Mouse (Mus musculus) lung, postnatal 14 days (tissue): Measurements from ENCODE around the gene Zfand3.

ENCODE experiments used
- DNase-seq: peaks from one replicate; pipeline ENCODE4 v3.0.0; 2021

The Zfand3 gene

GRCm38 (mm10) chr17:30053463-30053862, 48.9 kb downstream of the Zfand3 start:
- no peak for DNase-seq

DNA sequence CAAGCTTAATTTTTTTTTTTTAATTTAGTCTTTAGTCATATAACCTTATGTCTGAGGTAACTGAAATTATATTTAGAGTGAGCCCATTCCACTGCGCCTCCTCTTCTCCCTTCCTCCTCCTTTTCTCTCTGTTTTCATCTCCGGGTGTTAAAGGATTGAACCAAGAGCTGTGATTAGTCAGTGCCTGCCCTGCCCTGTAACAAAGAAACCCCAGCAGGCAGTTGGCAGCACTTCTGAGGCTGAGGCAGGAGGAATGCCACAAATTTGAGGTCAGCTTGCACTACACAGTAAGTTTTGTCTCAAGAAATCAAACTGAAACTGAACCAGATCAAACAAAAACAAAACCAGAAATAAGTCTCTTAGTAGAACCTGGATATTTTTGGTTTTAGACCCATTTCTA, 49.3 kb downstream of the Zfand3 start:
- DNase-seq = no peak

GRCm38 (mm10) chr17:30056226-30056625, 51.7 kb downstream of the Zfand3 start:
- no peak for DNase-seq

- DNase-seq = no peak
Measured at GRCm38 (mm10) chr17:30058594-30058993, 54.1 kb downstream of the Zfand3 start.

DNA sequence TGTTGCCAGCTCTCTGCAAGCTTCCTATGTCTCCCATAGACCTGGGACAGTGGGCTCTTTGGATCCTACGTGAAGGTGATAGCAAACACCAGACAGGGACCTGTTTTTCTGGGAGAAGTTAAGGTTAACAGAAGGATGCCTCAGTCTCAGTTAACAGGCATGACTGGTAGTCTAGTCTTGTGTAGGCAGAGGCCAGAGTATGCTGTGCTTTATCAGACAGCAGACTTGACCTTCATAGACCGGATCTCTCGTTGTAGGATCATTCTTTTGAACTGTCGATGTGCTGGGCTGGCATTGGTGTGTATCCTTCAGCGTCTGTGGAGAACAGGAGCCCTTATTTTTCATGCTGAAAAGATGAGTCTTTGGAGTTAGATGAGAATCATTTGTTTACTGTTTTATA, 54.5 kb downstream of the Zfand3 start:
- DNase-seq = no peak

GRCm38 (mm10) chr17:30061100-30061837, 56.7 kb downstream of the Zfand3 start:
- DNase-seq = no peak

GRCm38 (mm10) chr17:30063849-30064248, 59.3 kb downstream of the Zfand3 start:
- no peak for DNase-seq

DNA sequence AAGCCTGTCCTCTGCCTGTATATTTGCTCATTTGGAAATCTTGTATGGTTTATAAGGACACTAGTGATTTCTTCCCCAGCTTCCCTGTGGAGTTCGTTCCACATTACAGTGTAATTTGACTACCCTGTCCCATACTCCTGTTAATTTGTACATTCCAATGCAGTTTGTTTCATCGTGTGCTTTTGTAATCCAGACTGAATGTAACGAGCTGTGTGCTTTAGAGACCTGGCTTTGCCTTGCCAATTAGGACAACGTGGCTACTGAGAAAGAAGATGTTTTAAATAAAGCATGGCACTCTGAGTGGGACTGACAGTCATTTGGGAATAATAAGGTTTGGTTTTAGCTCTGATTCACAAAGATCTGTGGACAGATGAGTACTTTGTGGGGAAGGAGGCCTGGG, 60.2 kb downstream of the Zfand3 start:
- DNase-seq = no peak

DNA sequence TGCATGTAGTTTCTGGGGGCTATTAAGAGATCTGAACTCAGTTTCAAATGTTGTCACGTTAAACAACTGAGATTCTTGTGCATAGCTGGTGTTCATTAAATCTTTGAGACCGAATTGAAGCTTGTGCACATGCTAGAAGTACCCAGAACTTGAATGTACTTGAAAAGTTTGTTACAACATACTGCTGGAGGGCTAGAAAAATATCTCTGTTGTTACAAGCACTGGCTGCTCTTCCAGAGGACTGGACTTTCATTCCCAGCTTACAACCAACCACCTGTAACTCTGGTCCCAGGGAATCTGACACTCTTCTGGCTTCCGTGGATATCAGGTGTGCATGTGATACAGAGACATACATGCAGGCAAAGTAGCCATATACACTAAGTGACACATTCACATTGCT, 65.2 kb downstream of the Zfand3 start:
- no peak for DNase-seq

DNA sequence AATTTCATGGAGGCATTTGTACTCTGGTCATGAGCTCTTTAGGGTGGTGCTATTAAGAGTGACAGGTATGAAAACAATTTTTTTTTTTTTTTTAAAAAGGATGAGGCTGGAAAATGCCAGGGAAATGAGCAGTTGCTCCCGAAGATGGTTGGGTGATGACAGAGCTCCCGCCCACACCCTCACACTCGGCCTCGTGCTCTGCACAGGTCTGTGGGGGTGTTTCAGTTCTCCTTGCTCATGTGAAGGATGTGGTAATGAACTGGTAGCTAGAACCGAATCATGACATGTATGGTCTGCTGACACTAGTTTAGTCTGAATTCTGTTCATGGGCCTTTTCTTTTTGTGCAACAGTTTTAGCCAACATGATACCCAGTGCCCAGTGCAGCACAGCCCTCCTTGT, 66.1 kb downstream of the Zfand3 start:
- DNase-seq = no peak

- no peak for DNase-seq
Measured at GRCm38 (mm10) chr17:30072613-30073012, 68.1 kb downstream of the Zfand3 start.

DNA sequence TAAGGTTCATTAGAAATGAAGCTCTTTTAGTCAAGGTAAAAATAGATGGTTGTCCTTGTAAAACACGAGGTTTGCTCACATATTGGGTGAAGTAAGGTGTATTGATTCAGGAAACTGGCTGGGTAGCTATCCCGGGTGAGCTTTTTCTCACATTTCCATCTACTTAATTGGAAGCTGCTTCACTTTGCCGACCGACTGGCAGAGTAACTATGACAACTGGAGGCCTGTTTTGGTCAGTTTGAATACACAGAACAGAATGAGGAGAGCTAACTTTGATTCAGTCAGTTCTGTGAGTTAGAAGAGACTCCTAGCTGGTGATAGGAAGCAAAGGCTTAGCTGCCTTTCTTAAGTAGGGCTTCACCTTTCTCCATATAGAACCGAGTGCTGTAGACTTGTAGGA, 71.4 kb downstream of the Zfand3 start:
- no peak for DNase-seq

DNA sequence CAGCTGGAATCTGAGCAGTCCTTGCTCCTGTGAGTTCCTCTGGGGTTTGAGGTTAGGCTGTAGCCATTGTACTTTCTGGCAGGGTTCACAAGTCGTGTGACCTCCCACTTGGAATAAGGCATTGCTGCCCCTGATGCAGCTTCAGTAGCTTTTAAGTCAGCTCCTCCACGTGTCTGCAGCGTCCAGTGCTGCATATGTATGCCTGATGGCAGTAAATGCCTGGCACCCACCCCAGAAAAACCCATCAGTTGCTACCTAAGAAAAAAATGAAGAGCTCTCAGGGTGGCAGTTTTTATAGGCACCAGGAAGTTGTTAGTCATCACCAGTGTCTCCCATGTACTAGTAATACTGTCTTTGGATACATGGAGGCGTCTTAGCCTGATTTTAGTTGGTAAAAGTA, 79.5 kb downstream of the Zfand3 start:
- no peak for DNase-seq

- DNase-seq = no peak
Measured at GRCm38 (mm10) chr17:30086695-30087094, 82.2 kb downstream of the Zfand3 start.

- no peak for DNase-seq
Measured at GRCm38 (mm10) chr17:30088431-30088830, 83.9 kb downstream of the Zfand3 start.

DNA sequence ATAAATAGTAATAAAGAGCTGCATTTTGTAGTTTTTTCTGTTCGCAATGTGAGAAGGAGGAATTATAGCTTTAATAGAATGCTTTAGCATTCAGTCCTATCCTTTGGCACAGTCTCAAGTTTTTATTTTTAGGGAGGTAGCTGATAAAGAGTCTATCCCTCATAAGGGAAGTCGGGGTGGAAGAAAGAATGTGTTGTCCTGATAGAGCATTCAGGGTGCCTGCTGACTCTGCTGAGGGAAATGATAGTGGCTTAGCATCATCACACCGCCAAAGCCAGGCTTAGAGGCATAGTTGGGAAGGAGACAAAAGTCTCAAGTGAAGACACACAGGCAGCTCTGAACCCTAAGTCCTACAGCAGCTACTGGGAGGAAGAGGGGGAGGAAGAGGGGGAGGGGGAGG, 85.9 kb downstream of the Zfand3 start:
- no peak for DNase-seq

GRCm38 (mm10) chr17:30093148-30093749, 88.7 kb downstream of the Zfand3 start:
- no peak for DNase-seq

DNA sequence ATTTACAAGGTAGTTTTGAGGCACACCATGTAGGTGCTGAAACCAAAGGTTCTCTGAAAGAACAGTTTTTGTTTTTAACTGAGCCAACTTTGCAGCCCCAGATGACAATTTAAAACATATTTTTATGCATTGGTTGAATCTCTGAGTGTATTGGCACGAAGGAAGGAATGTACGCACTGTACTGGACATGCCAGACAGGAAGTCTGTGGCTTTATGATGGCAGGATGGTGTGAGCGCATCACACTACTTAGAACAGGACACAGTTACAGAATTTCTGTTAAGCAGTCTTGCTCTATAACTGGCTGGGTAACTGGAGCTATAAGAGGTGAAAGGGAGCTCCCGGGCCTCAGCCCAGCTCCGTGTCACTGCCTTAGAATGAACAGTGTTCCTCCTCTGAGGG, 92.6 kb downstream of the Zfand3 start:
- no peak for DNase-seq

DNA sequence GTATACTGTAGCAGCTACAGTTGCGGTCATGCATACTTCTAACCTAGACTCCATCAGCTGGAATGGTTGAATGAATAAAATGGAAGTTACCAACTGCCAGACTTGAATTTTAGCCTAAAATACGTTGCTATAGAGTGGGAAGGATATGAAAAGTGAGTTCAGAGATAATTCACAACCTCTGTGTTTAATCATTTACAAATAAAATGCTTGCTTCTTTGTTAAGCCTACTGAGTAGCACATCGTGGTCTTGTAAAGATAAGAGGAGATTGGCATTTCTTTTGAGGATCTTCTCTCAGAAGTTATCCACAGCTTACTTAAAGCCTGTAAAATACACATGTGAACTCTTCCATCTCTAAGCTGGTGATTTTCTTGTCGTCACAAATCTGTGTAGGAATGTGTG, 93.1 kb downstream of the Zfand3 start:
- DNase-seq = no peak

DNA sequence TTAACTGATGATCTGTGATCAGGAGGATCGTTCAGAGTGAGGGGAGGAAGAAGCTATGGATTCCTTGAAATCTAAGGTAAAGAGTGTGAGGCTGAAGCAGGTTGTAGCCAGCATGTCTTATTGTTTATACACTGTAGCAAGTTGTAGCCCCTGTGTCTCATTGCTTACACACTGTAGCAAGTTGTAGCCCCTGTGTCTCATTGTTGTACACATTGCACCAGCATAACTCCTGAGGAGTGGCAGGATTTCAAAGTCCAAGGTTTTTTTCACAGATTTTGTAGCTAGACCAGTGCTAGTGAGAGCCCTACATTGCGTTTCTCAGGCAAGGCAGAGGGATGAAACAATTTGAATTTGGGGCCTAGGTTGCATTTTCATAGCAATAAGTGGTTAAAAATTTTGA, 95.1 kb downstream of the Zfand3 start:
- DNase-seq = no peak

DNA sequence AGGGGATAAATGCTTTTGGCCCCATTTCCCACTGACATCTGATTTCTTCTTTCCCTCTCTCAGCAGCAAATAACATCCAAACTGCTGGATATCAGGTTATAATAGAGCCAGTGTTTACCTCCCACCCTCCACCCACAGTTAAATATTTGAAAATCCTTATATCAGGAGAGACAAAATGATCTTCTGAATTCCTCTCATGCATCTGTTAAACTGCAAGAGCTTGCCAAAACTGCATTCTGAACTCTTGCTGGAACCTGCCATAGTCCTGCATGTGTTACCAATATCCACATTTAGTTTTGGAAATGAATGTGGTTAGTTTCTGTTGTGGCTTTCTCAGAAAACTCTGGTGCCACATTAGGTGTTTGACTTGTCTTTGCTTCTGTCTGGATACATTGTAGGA, 97.3 kb downstream of the Zfand3 start:
- DNase-seq = no peak

DNA sequence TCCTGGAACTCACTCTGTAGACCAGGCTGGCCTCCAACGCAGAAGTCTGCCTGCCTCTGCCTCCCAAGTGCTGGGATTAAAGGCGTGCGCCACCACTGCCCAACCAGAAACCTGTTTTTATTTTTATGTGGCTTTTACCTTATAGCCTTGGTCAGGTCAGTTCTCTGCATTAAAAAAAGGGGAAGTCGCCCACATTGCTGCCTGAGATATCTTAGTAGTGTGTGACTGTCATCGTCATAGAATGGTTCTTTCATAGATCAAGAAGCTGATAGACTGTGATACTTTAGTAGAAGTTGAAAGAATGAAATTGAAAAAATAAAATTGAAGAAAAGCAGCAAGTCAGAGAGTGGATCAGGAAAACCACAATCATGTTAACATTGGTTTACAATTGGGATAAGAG, 98.5 kb downstream of the Zfand3 start:
- DNase-seq = no peak

DNA sequence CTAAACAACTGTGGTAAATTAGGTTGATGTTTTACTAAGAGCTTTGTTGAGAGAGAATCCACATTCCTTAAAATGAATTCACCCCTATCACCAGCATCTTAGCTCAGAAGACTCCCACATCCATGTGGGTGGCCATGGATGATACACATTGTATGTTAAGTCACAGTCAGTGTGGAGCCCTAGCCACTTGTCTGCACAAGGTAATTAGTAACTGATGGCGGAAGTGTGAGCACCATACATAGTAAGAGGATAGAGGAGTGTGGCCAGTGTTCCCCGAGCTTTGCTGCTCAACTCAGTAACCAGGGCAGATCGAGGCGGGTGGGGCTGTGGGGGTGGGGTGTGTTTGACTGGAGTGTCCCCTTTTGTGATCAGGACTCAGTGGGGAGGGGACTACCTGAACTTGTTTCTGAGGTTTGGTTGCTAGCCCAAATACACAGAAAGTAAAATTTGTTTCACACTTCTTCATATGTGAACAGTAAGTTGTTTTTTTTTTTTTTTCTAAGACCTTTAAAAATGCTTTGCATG, 99.2 kb downstream of the Zfand3 start:
- DNase-seq = no peak

DNA sequence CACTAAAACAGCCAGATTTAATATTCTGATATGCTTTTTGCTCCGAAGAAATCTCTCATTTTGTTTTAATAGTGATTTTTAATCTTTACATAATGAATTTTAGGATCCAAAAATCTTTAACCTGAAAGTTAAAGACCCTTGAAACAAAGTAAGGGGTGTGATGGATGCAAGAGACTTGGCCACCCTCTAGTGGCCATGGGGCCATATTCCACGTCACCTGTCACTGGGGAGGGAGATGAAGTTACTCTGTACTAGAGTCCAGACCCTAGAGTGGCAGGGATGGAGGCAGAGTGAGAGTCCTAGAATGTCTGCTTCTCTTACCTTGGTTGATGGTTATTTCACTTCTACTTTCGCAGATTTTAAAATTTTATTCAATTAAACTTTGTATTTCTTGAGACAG, 100.8 kb downstream of the Zfand3 start:
- DNase-seq = no peak

GRCm38 (mm10) chr17:30110678-30111077, 106.1 kb downstream of the Zfand3 start:
- no peak for DNase-seq
